Mouse (Mus musculus): ENCODE measurements at regions not wholly inside any gene's neighbourhood (a gene's known extent, or its start where the extent isn't known, plus 50 kb on each side); places are given as distances from the start of the nearest gene placed in this dataset.

DNA sequence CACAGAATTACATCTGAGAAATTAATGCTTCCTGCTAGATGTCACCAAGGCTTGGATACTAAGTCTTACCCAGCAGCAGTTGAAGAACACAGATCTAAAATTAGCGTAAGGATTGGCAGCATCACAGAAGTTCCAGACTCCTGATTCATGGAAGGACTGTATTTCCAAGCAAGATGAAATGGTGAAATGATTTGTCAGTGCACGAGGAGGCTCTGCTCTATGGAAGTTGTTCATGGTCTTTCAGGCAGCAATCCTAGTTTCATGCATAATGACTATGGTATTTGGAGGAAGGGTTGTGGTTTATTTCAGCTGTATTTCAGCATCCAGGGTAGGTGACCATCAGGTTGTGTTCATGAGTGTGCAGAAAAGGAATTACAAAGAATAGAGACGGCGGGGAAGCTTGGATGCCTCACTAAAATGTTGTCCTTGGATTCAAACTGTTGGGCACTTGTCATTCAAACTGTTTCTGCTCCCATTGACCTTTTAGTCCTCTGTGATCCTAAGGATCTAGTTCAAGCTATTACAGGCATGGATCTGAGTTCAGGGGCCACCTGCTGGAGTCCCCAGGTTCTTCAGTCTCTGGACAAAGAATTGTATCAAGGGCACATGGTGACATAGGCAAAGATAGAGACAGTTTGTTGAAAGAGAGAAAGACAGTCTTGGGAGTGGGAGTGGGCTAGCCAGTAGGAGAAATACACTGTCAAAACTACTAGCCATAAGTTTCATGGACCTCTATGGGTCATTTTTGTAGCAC lies 1411.6 kb upstream of the A1bg start:
- in situ Hi-C loops (cut with MboI; ENCODE audit: low sequenced_read_pairs in 2 of 2, unreplicated experiment in 2 of 2), result no loop called here
- TF ChIP-seq MAFK (IDR thresholded peaks at IDR 0.05; ENCODE audit: insufficient read depth, low read depth, low read length) (no peak), ZC3H11A (IDR thresholded peaks at IDR 0.05; ENCODE audit: borderline replicate concordance, low read depth, low read length) (no peak), ZNF384 (IDR thresholded peaks at IDR 0.05; ENCODE audit: low read depth, low read length) (no peak), HCFC1 (IDR thresholded peaks at IDR 0.05; ENCODE audit: borderline replicate concordance, insufficient read depth, low read length) (no peak), CHD2 (IDR thresholded peaks at IDR 0.05; ENCODE audit: low read depth, low read length) (no peak)
- H3K9me3 ChIP-seq (ENCODE audit: control insufficient read depth, insufficient read depth, low read depth, low read length), result no peaks in the 10 kb centered on the region

DNA sequence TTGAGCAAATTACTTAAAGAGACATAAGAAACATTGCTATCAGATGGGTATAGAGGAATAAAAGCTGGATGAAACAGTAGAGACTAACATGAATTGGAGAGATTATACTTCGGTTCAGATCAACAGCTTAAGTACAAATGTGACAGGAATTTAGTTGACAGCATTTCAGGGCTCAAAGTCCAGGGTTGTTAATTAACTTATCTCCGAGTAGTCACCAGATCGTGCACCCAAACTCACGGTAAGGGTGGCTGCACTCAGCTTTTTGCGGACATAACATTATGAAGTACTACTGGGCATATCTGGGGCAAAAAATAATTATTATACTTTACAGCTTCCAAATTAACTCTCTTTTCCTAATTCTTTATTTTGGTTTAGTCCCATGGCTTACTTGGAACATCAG lies 1409.3 kb upstream of the A1bg start:
- no peaks in the 10 kb centered on the region for H3K9me3 ChIP-seq (ENCODE audit: control insufficient read depth, insufficient read depth, low read depth, low read length)
- H3K36me3 ChIP-seq (ENCODE audit: control insufficient read depth, insufficient read depth, low read length, poor library complexity, severe bottlenecking), result no peaks in the 10 kb centered on the region
- in situ Hi-C loops (cut with MboI; ENCODE audit: low sequenced_read_pairs in 2 of 2, unreplicated experiment in 2 of 2), result no loop called here
- no peak overlapping the region for H3K27ac ChIP-seq (ENCODE audit: insufficient read depth, low read depth, low read length, poor library complexity, severe bottlenecking)
- H3K9ac ChIP-seq (ENCODE audit: insufficient read depth, low read depth, low read length, poor library complexity, severe bottlenecking), result no peak overlapping the region
- H3K4me3 ChIP-seq (ENCODE audit: insufficient read depth in 1 of 2, low read depth in 1 of 2, low read length in 2 of 2, poor library complexity in 1 of 2, severe bottlenecking in 1 of 2), result no peak overlapping the region
- no peak for DNase-seq (ENCODE audit: low read depth, low spot score)
- H3K4me1 ChIP-seq (ENCODE audit: control insufficient read depth in 2 of 2, insufficient read depth in 2 of 2, low read length in 2 of 2, poor library complexity in 1 of 2), result no peaks in the 10 kb centered on the region; a peak in 1 of 4 replicates
- TF ChIP-seq HCFC1 (IDR thresholded peaks at IDR 0.05; ENCODE audit: borderline replicate concordance, insufficient read depth, low read length), result no peak
- no peak for TF ChIP-seq ZC3H11A (IDR thresholded peaks at IDR 0.05; ENCODE audit: borderline replicate concordance, low read depth, low read length)
- TF ChIP-seq ZNF384 (IDR thresholded peaks at IDR 0.05; ENCODE audit: low read depth, low read length), result no peak
- TF ChIP-seq MAFK (IDR thresholded peaks at IDR 0.05; ENCODE audit: insufficient read depth, low read depth, low read length), result no peak
- no peak for TF ChIP-seq CHD2 (IDR thresholded peaks at IDR 0.05; ENCODE audit: low read depth, low read length)

More for the DNA sequence above, 1411.6 kb upstream of the A1bg start:
- H3K27ac ChIP-seq (ENCODE audit: insufficient read depth, low read depth, low read length, poor library complexity, severe bottlenecking), result no peak overlapping the region
- H3K9ac ChIP-seq (ENCODE audit: insufficient read depth, low read depth, low read length, poor library complexity, severe bottlenecking), result no peak overlapping the region
- H3K36me3 ChIP-seq (ENCODE audit: control insufficient read depth, insufficient read depth, low read length, poor library complexity, severe bottlenecking), result no peaks in the 10 kb centered on the region
- H3K4me1 ChIP-seq (ENCODE audit: control insufficient read depth in 2 of 2, insufficient read depth in 2 of 2, low read length in 2 of 2, poor library complexity in 1 of 2), result no peaks in the 10 kb centered on the region
- no peak for DNase-seq (ENCODE audit: low read depth, low spot score)
- no peak overlapping the region for H3K4me3 ChIP-seq (ENCODE audit: insufficient read depth in 1 of 2, low read depth in 1 of 2, low read length in 2 of 2, poor library complexity in 1 of 2, severe bottlenecking in 1 of 2)

DNA sequence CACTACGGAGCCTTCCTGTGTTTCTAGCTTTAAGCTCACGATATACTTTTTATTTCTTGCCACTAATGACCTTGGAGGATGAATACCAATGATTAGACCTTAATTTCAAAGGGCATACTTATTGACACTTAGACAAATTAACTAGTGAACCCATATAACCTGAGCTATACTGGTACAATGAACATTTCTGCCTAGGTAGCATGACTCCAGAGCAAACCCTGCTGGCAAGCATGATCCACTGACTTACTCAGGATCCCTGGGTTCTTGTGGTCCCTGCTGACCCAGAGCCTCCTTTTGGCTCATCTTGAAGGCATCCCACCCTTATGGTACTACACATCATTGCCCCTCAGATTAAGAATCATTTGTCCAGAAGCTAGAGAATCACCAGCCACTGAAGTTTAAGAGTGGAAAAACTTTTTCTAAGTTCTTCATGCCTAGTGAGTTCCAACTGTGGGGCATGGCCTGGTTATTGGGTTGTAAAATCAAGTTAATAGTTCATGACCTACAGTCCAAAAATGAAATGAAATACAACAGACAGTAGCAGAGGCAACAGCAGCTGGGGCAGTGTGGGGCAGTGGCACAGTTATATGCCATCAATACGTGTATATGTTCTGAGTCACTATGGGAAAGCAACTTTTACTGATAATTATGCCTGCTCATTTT lies 1408.5 kb upstream of the A1bg start:
- no peaks in the 10 kb centered on the region for H3K9me3 ChIP-seq (ENCODE audit: control insufficient read depth, insufficient read depth, low read depth, low read length)
- in situ Hi-C loops (cut with MboI; ENCODE audit: low sequenced_read_pairs in 2 of 2, unreplicated experiment in 2 of 2), result no loop called here
- H3K4me3 ChIP-seq (ENCODE audit: insufficient read depth in 1 of 2, low read depth in 1 of 2, low read length in 2 of 2, poor library complexity in 1 of 2, severe bottlenecking in 1 of 2), result no peak overlapping the region
- DNase-seq (ENCODE audit: low read depth, low spot score), result no peak
- TF ChIP-seq ZC3H11A (IDR thresholded peaks at IDR 0.05; ENCODE audit: borderline replicate concordance, low read depth, low read length) (no peak), ZNF384 (IDR thresholded peaks at IDR 0.05; ENCODE audit: low read depth, low read length) (no peak), MAFK (IDR thresholded peaks at IDR 0.05; ENCODE audit: insufficient read depth, low read depth, low read length) (no peak), CHD2 (IDR thresholded peaks at IDR 0.05; ENCODE audit: low read depth, low read length) (no peak), HCFC1 (IDR thresholded peaks at IDR 0.05; ENCODE audit: borderline replicate concordance, insufficient read depth, low read length) (no peak)
- H3K9ac ChIP-seq (ENCODE audit: insufficient read depth, low read depth, low read length, poor library complexity, severe bottlenecking), result no peak overlapping the region
- H3K4me1 ChIP-seq (ENCODE audit: control insufficient read depth in 2 of 2, insufficient read depth in 2 of 2, low read length in 2 of 2, poor library complexity in 1 of 2), result no peaks in the 10 kb centered on the region; a peak in 1 of 4 replicates
- H3K36me3 ChIP-seq (ENCODE audit: control insufficient read depth, insufficient read depth, low read length, poor library complexity, severe bottlenecking), result no peaks in the 10 kb centered on the region
- no peak overlapping the region for H3K27ac ChIP-seq (ENCODE audit: insufficient read depth, low read depth, low read length, poor library complexity, severe bottlenecking)

DNA sequence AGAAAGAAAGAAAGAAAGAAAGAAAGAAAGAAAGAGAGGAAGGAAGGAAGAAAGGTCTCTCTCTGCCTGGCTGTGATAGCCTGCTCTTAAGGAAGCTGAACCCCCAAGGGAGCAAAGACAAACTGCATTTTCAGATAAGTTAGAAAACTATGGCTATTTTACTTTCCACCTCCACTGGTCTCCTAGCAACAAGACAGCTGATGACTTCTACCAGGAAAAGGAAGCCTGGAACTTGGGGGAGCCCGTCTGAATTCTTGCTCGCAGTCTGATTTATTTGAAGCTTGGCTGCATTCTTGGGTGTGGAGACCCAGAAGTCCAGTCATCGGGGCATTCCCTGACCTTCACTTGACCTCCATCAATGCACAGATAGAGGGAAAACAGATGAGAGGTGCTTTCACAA lies 1406.1 kb upstream of the A1bg start:
- Histone ChIP-seq H3K4me1 (ENCODE audit: control insufficient read depth in 2 of 2, insufficient read depth in 2 of 2, low read length in 2 of 2, poor library complexity in 1 of 2) (no peaks in the 10 kb centered on the region; a peak in 1 of 4 replicates), H3K4me3 (ENCODE audit: insufficient read depth in 1 of 2, low read depth in 1 of 2, low read length in 2 of 2, poor library complexity in 1 of 2, severe bottlenecking in 1 of 2) (no peak overlapping the region), H3K36me3 (ENCODE audit: control insufficient read depth, insufficient read depth, low read length, poor library complexity, severe bottlenecking) (no peaks in the 10 kb centered on the region), H3K9ac (ENCODE audit: insufficient read depth, low read depth, low read length, poor library complexity, severe bottlenecking) (no peak overlapping the region), H3K9me3 (ENCODE audit: control insufficient read depth, insufficient read depth, low read depth, low read length) (no peaks in the 10 kb centered on the region), H3K27ac (ENCODE audit: insufficient read depth, low read depth, low read length, poor library complexity, severe bottlenecking) (no peak overlapping the region)
- TF ChIP-seq ZNF384 (IDR thresholded peaks at IDR 0.05; ENCODE audit: low read depth, low read length), result no peak
- no peak for TF ChIP-seq HCFC1 (IDR thresholded peaks at IDR 0.05; ENCODE audit: borderline replicate concordance, insufficient read depth, low read length)
- TF ChIP-seq MAFK (IDR thresholded peaks at IDR 0.05; ENCODE audit: insufficient read depth, low read depth, low read length), result no peak
- no peak for TF ChIP-seq CHD2 (IDR thresholded peaks at IDR 0.05; ENCODE audit: low read depth, low read length)
- TF ChIP-seq ZC3H11A (IDR thresholded peaks at IDR 0.05; ENCODE audit: borderline replicate concordance, low read depth, low read length), result no peak
- no peak for DNase-seq (ENCODE audit: low read depth, low spot score)
- in situ Hi-C loops (cut with MboI; ENCODE audit: low sequenced_read_pairs in 2 of 2, unreplicated experiment in 2 of 2), result no loop called here

Data from ES-E14 (cell line).